Mouse (Mus musculus): ENCODE results near the gene Odf3l1. TPM values are rescaled to one million over a fixed set of nuclear protein-coding genes. Genes with fewer than 3 reads are reported as not detected.
A peak's percentile ranks its signal among the peaks of the same experiment; 100 is the strongest.

The Odf3l1 gene
- polyA plus RNA-seq, 1 experiment from 2014 or later = 0.37 TPM

DNA sequence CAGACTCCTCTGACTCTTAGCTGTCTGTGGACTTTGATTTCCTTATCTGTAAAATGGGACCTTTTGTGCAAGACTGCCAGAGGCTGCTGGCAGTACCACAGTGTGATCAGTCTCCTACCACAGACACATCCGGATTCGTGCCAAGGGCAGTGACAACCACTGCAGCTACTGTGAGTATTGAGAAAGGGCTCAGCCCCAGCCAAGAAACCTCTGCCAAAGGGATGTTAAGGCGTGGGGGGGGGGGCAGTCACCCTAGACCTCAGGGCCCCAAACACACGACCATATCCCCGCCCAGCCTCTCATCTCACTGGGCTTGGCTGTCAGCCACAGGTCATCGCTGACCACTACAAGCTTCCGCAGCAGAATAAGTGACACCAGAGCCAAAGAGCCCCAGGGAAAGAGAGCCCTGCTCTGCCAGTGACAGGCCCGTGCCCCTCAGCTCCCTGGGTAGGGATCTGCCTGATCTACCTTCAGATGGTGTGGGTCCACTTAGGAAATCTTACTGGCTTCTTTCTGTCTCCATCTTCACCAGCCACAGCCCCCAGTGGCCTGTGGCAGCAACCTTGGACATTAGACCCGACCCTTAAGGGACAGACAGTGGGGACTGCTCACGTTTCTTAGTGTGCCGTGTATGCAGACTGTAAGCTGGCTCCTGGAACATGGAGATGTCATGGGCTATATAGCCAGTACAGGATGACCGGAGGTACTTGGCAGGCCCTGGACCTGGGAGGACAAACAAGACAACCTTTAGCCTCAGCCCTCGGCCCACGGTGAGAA is 14.2 kb downstream of the Odf3l1 start:
- WGBS = 78% methylated on average over 14 of the region's 14 CpGs
- H3K27ac ChIP-seq (ENCODE audit: low read depth, low read length) = no peak overlapping the region
- no peaks in the 10 kb centered on the region for H3K9me3 ChIP-seq (ENCODE audit: control insufficient read depth, low read length)

DNA sequence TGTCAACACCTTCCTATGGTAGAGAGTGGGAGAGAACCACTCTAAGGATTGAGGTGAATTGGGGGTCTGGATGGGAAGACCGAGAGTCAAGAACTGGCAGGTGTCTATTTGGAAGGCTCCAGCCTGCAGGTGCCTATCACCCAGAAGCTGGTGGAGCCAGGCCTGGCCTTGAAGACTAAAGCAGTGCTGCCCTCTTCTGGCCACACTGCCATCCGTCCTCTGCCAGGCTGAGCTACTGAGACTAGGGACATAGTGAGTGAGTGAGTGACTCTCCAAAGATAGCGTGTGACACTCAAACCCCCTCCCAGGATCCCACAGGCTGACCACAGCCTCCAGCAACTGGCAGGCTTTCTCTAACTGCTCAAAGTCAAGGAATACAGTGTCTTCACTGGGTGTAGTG is 17.0 kb downstream of the Odf3l1 start:
- peaks cover 4% of the 10 kb centered on the region; the same call in 1 of the 2 replicates for H3K4me1 ChIP-seq (replicated peaks; ENCODE audit: control insufficient read depth, insufficient read depth, low read length)
- no peaks in the 10 kb centered on the region for H3K9me3 ChIP-seq (ENCODE audit: control insufficient read depth, low read length)
- no peaks in the 10 kb centered on the region; the same call in 1 of the 2 replicates for H3K27me3 ChIP-seq (ENCODE audit: control insufficient read depth, insufficient read depth, low read length)
- peak; percentile 84 for DNase-seq (ENCODE audit: low spot score)
- H3K4me3 ChIP-seq (ENCODE audit: low read depth, low read length) = no peak overlapping the region
- 20% methylated on average over 3 of the region's 3 CpGs for WGBS
- no peak overlapping the region for H3K4me2 ChIP-seq (replicated peaks; ENCODE audit: low read depth, low read length)
- no peak overlapping the region for H3K9ac ChIP-seq (ENCODE audit: low read depth, low read length)
- peak; percentile 26; the same call in 1 of the 2 replicates for ATAC-seq (ENCODE audit: low FRiP score)
- no peaks in the 10 kb centered on the region for H3K36me3 ChIP-seq (ENCODE audit: control insufficient read depth, insufficient read depth, low read length)
- no peak overlapping the region for H3K27ac ChIP-seq (ENCODE audit: low read depth, low read length)

More for the DNA sequence above, 14.2 kb downstream of the Odf3l1 start:
- H3K9ac ChIP-seq (ENCODE audit: low read depth, low read length) = no peak overlapping the region
- no peak for ATAC-seq (ENCODE audit: low FRiP score)
- H3K36me3 ChIP-seq (ENCODE audit: control insufficient read depth, insufficient read depth, low read length) = no peaks in the 10 kb centered on the region
- H3K4me1 ChIP-seq (replicated peaks; ENCODE audit: control insufficient read depth, insufficient read depth, low read length) = peaks cover 4% of the 10 kb centered on the region; the same call in 1 of the 2 replicates
- H3K4me3 ChIP-seq (ENCODE audit: low read depth, low read length) = no peak overlapping the region
- no peaks in the 10 kb centered on the region; the same call in 1 of the 2 replicates for H3K27me3 ChIP-seq (ENCODE audit: control insufficient read depth, insufficient read depth, low read length)
- no peak for DNase-seq (ENCODE audit: low spot score)
- no peak overlapping the region for H3K4me2 ChIP-seq (replicated peaks; ENCODE audit: low read depth, low read length)

DNA sequence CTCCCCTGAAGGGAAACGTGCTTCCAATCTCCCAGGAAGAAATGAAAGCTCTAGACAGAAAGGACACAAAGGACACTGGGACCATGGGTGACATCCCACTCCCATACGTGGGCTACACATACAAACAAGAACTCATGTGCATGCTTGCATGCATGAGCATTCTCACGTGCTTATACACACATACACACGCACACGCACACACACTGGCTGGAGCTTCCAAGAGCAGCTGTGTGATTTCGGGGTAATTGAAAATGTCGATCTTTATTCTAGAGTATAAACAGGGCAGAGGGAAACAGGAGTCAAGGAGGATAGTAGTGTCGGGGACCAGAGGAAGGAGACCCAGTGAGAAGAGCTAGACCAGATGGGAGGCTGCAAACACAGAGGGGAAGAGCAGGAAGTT is 19.8 kb downstream of the Odf3l1 start:
- DNase-seq (ENCODE audit: low spot score) (no peak), ATAC-seq (ENCODE audit: low FRiP score) (no peak)
- Histone ChIP-seq H3K27me3 (ENCODE audit: control insufficient read depth, insufficient read depth, low read length) (no peaks in the 10 kb centered on the region), H3K4me2 (replicated peaks; ENCODE audit: low read depth, low read length) (no peak overlapping the region), H3K4me3 (ENCODE audit: low read depth, low read length) (no peak overlapping the region), H3K36me3 (ENCODE audit: control insufficient read depth, insufficient read depth, low read length) (no peaks in the 10 kb centered on the region), H3K4me1 (replicated peaks; ENCODE audit: control insufficient read depth, insufficient read depth, low read length) (no peaks in the 10 kb centered on the region), H3K9me3 (ENCODE audit: control insufficient read depth, low read length) (no peaks in the 10 kb centered on the region), H3K27ac (ENCODE audit: low read depth, low read length) (no peak overlapping the region), H3K9ac (ENCODE audit: low read depth, low read length) (no peak overlapping the region)
- 70% methylated on average over 8 of the region's 8 CpGs for WGBS

DNA sequence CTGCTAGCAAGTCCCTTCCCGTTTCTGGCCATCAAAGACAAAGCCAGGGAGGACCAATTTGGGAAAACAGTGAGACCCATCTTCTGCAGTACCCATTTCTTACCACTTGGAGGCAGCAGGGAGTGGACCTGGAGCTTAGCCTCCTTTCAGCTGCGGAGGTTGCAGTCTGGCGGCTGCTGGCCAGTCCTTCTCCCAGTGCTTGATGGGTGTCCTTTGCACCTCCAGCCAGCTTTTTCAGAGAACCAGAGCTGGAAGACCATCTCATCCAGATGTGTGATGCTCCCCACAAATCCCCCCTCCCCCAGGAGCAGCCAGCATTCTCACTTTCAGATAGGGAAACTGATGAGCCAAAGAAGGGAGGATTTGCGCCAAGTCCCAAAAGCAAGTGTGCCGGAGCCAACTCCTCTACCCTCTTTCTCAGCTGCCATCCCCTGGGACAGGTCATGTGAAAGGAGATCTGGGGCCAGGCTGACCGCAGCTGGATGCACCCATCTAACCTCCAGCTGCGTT is 20.7 kb downstream of the Odf3l1 start:
- Histone ChIP-seq H3K36me3 (ENCODE audit: control insufficient read depth, insufficient read depth, low read length) (no peaks in the 10 kb centered on the region), H3K4me3 (ENCODE audit: low read depth, low read length) (no peak overlapping the region), H3K4me1 (replicated peaks; ENCODE audit: control insufficient read depth, insufficient read depth, low read length) (no peaks in the 10 kb centered on the region), H3K4me2 (replicated peaks; ENCODE audit: low read depth, low read length) (no peak overlapping the region), H3K9ac (ENCODE audit: low read depth, low read length) (no peak overlapping the region), H3K27me3 (ENCODE audit: control insufficient read depth, insufficient read depth, low read length) (no peaks in the 10 kb centered on the region), H3K9me3 (ENCODE audit: control insufficient read depth, low read length) (no peaks in the 10 kb centered on the region), H3K27ac (ENCODE audit: low read depth, low read length) (no peak overlapping the region)
- DNase-seq (ENCODE audit: low spot score) (peak; percentile 86), ATAC-seq (ENCODE audit: low FRiP score) (no peak; the same call in 1 of the 2 replicates)
- 38% methylated on average over 7 of the region's 7 CpGs for WGBS

DNA sequence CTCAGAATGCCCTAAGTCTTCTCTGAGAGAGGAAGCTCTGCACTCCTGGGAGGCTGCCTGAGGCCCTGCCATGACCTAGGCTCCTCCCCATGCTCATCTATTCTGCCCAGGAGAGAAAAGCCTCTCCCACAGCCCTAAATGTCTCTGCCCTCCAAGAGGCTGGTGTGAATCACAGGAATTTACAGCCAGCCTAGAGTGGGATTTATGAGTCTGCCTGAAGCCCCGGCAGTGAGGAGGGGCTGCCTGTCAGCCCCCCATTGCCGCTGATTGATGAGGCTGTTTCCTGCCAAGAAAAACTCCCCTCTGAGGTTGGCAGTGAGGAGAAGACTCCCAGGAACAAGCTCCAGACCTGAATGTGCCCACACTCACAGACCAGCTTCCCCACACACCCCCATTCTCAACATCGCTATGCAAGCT is 22.2 kb downstream of the Odf3l1 start:
- 47% methylated on average over 3 of the region's 3 CpGs for WGBS
- peak; percentile 17; the same call in 1 of the 2 replicates for ATAC-seq (ENCODE audit: low FRiP score)

DNA sequence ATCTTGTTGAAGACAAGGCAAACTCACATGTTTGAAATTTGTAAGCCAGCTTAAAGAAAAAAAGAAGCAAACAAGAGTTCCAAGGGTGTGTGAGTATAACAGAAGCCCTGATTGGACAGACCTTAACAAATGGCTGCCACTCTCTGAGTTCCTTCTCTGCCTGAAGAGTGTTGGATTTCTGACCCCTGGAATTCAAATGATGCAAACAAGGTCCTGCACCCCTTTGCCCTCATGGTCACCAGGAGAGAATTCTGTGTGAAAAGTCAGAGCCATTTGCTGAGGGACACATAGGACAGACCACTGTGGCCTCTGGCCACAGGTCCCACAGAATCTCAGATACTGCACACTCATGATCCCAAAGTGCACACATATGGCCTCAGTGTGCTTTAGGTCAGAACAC is 22.6 kb downstream of the Odf3l1 start:
- Histone ChIP-seq H3K27me3 (ENCODE audit: control insufficient read depth, insufficient read depth, low read length) (no peaks in the 10 kb centered on the region), H3K4me2 (replicated peaks; ENCODE audit: low read depth, low read length) (no peak overlapping the region), H3K4me1 (replicated peaks; ENCODE audit: control insufficient read depth, insufficient read depth, low read length) (no peaks in the 10 kb centered on the region), H3K9ac (ENCODE audit: low read depth, low read length) (no peak overlapping the region), H3K9me3 (ENCODE audit: control insufficient read depth, low read length) (no peaks in the 10 kb centered on the region), H3K4me3 (ENCODE audit: low read depth, low read length) (no peak overlapping the region), H3K27ac (ENCODE audit: low read depth, low read length) (no peak overlapping the region), H3K36me3 (ENCODE audit: control insufficient read depth, insufficient read depth, low read length) (no peaks in the 10 kb centered on the region)
- no peak for DNase-seq (ENCODE audit: low spot score)
- ATAC-seq (ENCODE audit: low FRiP score) = 0 out of 2 replicates have a peak, but pooled peaks have one; percentile 8

More for the DNA sequence above, 22.2 kb downstream of the Odf3l1 start:
- Histone ChIP-seq H3K9ac (ENCODE audit: low read depth, low read length) (no peak overlapping the region), H3K36me3 (ENCODE audit: control insufficient read depth, insufficient read depth, low read length) (no peaks in the 10 kb centered on the region), H3K4me1 (replicated peaks; ENCODE audit: control insufficient read depth, insufficient read depth, low read length) (no peaks in the 10 kb centered on the region), H3K27me3 (ENCODE audit: control insufficient read depth, insufficient read depth, low read length) (no peaks in the 10 kb centered on the region), H3K4me2 (replicated peaks; ENCODE audit: low read depth, low read length) (no peak overlapping the region), H3K27ac (ENCODE audit: low read depth, low read length) (no peak overlapping the region), H3K9me3 (ENCODE audit: control insufficient read depth, low read length) (no peaks in the 10 kb centered on the region), H3K4me3 (ENCODE audit: low read depth, low read length) (no peak overlapping the region)
- no peak for DNase-seq (ENCODE audit: low spot score)

DNA sequence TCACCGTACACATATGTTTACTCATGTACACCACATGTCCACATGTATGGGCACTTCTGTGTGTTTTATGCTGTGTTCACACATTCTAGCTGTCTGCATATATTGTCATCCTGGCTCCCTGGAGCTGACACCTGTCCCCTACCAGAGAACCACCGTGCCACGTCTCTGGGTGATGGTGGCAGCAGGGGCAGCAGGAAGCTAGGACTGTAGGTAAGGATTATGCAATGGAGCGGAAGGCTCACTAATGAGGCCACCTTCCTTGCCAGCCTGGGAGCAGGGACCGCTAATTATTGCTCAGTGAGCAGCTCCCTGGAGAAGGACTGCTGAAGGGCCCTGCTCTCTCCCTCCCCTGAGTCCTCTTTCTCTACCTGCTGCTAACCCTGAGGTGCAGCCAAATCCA is 23.8 kb downstream of the Odf3l1 start:
- 86% methylated on average over 5 of the region's 5 CpGs for WGBS
- H3K36me3 ChIP-seq (ENCODE audit: control insufficient read depth, insufficient read depth, low read length) = no peaks in the 10 kb centered on the region
- no peak overlapping the region for H3K9ac ChIP-seq (ENCODE audit: low read depth, low read length)
- H3K4me3 ChIP-seq (ENCODE audit: low read depth, low read length) = no peak overlapping the region
- H3K9me3 ChIP-seq (ENCODE audit: control insufficient read depth, low read length) = no peaks in the 10 kb centered on the region
- no peak overlapping the region for H3K4me2 ChIP-seq (replicated peaks; ENCODE audit: low read depth, low read length)
- H3K27me3 ChIP-seq (ENCODE audit: control insufficient read depth, insufficient read depth, low read length) = no peaks in the 10 kb centered on the region
- DNase-seq (ENCODE audit: low spot score) (no peak), ATAC-seq (ENCODE audit: low FRiP score) (no peak)
- H3K27ac ChIP-seq (ENCODE audit: low read depth, low read length) = no peak overlapping the region
- no peaks in the 10 kb centered on the region for H3K4me1 ChIP-seq (replicated peaks; ENCODE audit: control insufficient read depth, insufficient read depth, low read length)

DNA sequence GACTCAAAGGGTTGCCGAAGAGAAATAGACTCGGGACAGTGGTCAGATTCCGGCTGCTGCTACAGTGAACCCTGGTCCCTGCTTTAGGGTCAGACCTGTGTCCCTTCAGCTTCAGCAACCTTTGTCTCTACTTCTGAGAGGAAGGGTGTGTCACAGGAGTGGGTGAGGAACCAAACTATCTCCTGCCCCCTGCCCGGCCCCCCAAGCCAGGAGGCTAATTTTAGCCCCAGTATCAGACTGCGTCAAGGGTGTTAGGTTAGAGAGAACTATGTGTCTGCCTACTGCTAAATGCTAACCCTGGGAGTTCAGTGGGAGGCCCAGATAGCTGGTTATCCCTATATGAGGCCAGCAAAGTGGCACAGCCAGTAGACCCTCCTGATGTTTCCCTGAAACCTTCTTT is 29.3 kb downstream of the Odf3l1 start:
- 0 out of 2 replicates have a peak, but pooled peaks cover 2% of the 10 kb centered on the region for H3K27me3 ChIP-seq (ENCODE audit: control insufficient read depth, insufficient read depth, low read length)
- WGBS = 71% methylated on average over 5 of the region's 5 CpGs
- H3K4me2 ChIP-seq (replicated peaks; ENCODE audit: low read depth, low read length) = no peak overlapping the region
- no peak overlapping the region for H3K4me3 ChIP-seq (ENCODE audit: low read depth, low read length)
- no peaks in the 10 kb centered on the region for H3K36me3 ChIP-seq (ENCODE audit: control insufficient read depth, insufficient read depth, low read length)
- no peak overlapping the region for H3K9ac ChIP-seq (ENCODE audit: low read depth, low read length)
- no peak for ATAC-seq (ENCODE audit: low FRiP score)
- no peaks in the 10 kb centered on the region for H3K9me3 ChIP-seq (ENCODE audit: control insufficient read depth, low read length)
- DNase-seq (ENCODE audit: low spot score) = no peak
- no peaks in the 10 kb centered on the region for H3K4me1 ChIP-seq (replicated peaks; ENCODE audit: control insufficient read depth, insufficient read depth, low read length)
- no peak overlapping the region for H3K27ac ChIP-seq (ENCODE audit: low read depth, low read length)

DNA sequence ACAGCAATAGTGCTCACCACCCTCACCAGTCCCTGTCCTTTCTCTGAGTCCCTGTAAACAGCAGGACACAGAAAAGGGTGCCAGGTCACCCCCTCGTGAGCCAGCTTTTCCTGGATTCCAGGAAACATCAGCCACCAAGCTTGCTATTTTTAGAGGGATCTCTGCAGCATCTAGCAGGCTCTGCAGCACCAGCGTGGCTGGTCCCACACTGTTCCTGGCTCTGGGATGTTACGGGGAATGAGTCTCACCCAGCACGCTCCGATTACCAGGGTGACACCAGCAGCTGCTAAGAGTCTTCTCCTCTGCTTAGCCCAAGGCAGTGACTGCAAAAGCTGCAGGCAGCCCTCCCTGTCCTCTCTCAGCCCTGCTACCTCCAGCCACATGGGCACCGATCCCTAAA is 31.6 kb downstream of the Odf3l1 start:
- DNase-seq (ENCODE audit: low spot score) = no peak
- Histone ChIP-seq H3K27me3 (ENCODE audit: control insufficient read depth, insufficient read depth, low read length) (0 out of 2 replicates have a peak, but pooled peaks cover 2% of the 10 kb centered on the region), H3K9ac (ENCODE audit: low read depth, low read length) (no peak overlapping the region), H3K9me3 (ENCODE audit: control insufficient read depth, low read length) (no peaks in the 10 kb centered on the region), H3K27ac (ENCODE audit: low read depth, low read length) (no peak overlapping the region), H3K4me1 (replicated peaks; ENCODE audit: control insufficient read depth, insufficient read depth, low read length) (0 out of 2 replicates have a peak, but pooled peaks cover 2% of the 10 kb centered on the region), H3K36me3 (ENCODE audit: control insufficient read depth, insufficient read depth, low read length) (no peaks in the 10 kb centered on the region), H3K4me3 (ENCODE audit: low read depth, low read length) (no peak overlapping the region), H3K4me2 (replicated peaks; ENCODE audit: low read depth, low read length) (no peak overlapping the region)
- ATAC-seq (ENCODE audit: low FRiP score) = no peak
- WGBS = 38% methylated on average over 6 of the region's 6 CpGs

All from hindbrain, embryonic 11.5 days (tissue).